In genomic region chr5:124115531-124115930, GRCm38 (mm10) we compare ENCODE assay signal across 8 mouse cellular contexts. TPM values are rescaled to one million over a fixed set of nuclear protein-coding genes. Genes with fewer than 3 reads are reported as not detected.
DNase-seq lines count a peak whose midpoint lies in the region; ATAC-seq and TF ChIP-seq lines count a peak whose summit lies in the region.

No protein-coding gene starts in this region.

- ATAC-seq in forebrain, embryonic 12.5 days (ENCODE audit: low FRiP score) = no peak
- no peak for ATAC-seq in liver, embryonic 15.5 days (ENCODE audit: insufficient read depth)

- peak overlapping the region; percentile 91 for H3K27ac ChIP-seq in gastrocnemius, adult 2 months
- H3K27ac ChIP-seq in forebrain, embryonic 12.5 days = peak overlapping the region; percentile 82; the same call in 1 of the 2 replicates
- peak overlapping the region; percentile 83 for H3K27ac ChIP-seq in liver, embryonic 15.5 days (replicated peaks)

- 24% methylated on average over 7 of the region's 7 CpGs for WGBS in forebrain, embryonic 12.5 days
- 22% methylated on average over 7 of the region's 7 CpGs for WGBS in liver, embryonic 15.5 days (ENCODE audit: insufficient replicate concordance)

- H3K36me3 ChIP-seq in forebrain, embryonic 12.5 days (replicated peaks) = peaks cover 41% of the 10 kb centered on the region
- peaks cover 40% of the 10 kb centered on the region for H3K36me3 ChIP-seq in liver, embryonic 15.5 days (replicated peaks)

- H3K27me3 ChIP-seq in forebrain, embryonic 12.5 days = no peaks in the 10 kb centered on the region
- H3K27me3 ChIP-seq in liver, embryonic 15.5 days = no peaks in the 10 kb centered on the region

- no peak for TF ChIP-seq CTCF in gastrocnemius, adult 2 months (IDR thresholded peaks at IDR 0.05)

- no peaks in the 10 kb centered on the region for H3K9me3 ChIP-seq in forebrain, embryonic 12.5 days
- H3K9me3 ChIP-seq in liver, embryonic 15.5 days (replicated peaks) = no peaks in the 10 kb centered on the region

- peaks cover 44% of the 10 kb centered on the region for H3K4me1 ChIP-seq in forebrain, embryonic 12.5 days
- peaks cover 75% of the 10 kb centered on the region for H3K4me1 ChIP-seq in liver, embryonic 15.5 days (replicated peaks)

- peak overlapping the region; percentile 88 for H3K4me2 ChIP-seq in forebrain, embryonic 12.5 days
- peak overlapping the region; percentile 82 for H3K4me2 ChIP-seq in liver, embryonic 15.5 days

- peak overlapping the region; percentile 99 for H3K4me3 ChIP-seq in gastrocnemius, adult 2 months
- H3K4me3 ChIP-seq in forebrain, embryonic 12.5 days (replicated peaks) = peak overlapping the region; percentile 94
- peak overlapping the region; percentile 96 for H3K4me3 ChIP-seq in liver, embryonic 15.5 days (replicated peaks)

- intact Hi-C loops in gastrocnemius, adult 2 months (cut with DNase I) = loop anchor here (5.0 kb wide), 1 partner anchor 137 kb away; no protein-coding TSS in a partner anchor
- intact Hi-C loops in gastrocnemius, postnatal 14 days (cut with DNase I; ENCODE audit: low total_unique reads) = no loop called here

- DNase-seq in gastrocnemius, adult 2 months = no peak
- no peak for DNase-seq in gastrocnemius, postnatal 14 days
- peak; percentile 54 for DNase-seq in 3T3-L1 (ENCODE audit: low read depth, low spot score)
- DNase-seq in cerebellum, postnatal 4 days (ENCODE audit: low spot score in 2 of 2) = no peak
- no peak for DNase-seq in right cerebral cortex, postnatal 4 days
- no peak for DNase-seq in urinary bladder, adult 2 months (ENCODE audit: low spot score)

- H3K9ac ChIP-seq in forebrain, embryonic 12.5 days = peak overlapping the region; percentile 93
- peak overlapping the region; percentile 94 for H3K9ac ChIP-seq in liver, embryonic 15.5 days

RNA-seq across cellular contexts. Expression of gene Arl6ip4, which starts 0.4 kb away (rescaled TPM):
- total RNA-seq in gastrocnemius, adult 2 months (2021) = 10 to 100 TPM; 38.3 to 41.2 TPM
- total RNA-seq in gastrocnemius, postnatal 14 days (2021) = 10 to 100 TPM; 42.8 to 46.5 TPM
- 92.7 and 97.1 TPM in 2 replicates for polyA plus RNA-seq in forebrain, embryonic 12.5 days (2016; fragmentation: Nextera tagmentation; extraction: Ambion mirVana)
- 52.1 and 53.5 TPM in 2 replicates for polyA plus RNA-seq in liver, embryonic 15.5 days (2015; fragmentation: Nextera tagmentation; extraction: Ambion mirVana)
- polyA plus RNA-seq in urinary bladder, adult 2 months (2012; rRNA removed) = 62.5 and 67.0 TPM in 2 replicates

RNA-seq across cellular contexts. Expression of gene Ogfod2, which starts 3.4 kb away (rescaled TPM):
- total RNA-seq in gastrocnemius, adult 2 months (2021) = 10 to 100 TPM; 11.7 to 12.2 TPM
- total RNA-seq in gastrocnemius, postnatal 14 days (2021) = 1 to 10 TPM; 6.8 to 8.8 TPM
- 17.7 and 19.1 TPM in 2 replicates for polyA plus RNA-seq in forebrain, embryonic 12.5 days (2016; fragmentation: Nextera tagmentation; extraction: Ambion mirVana)
- polyA plus RNA-seq in liver, embryonic 15.5 days (2015; fragmentation: Nextera tagmentation; extraction: Ambion mirVana) = 14.2 and 15.2 TPM in 2 replicates
- 24.8 and 32.2 TPM in 2 replicates for polyA plus RNA-seq in urinary bladder, adult 2 months (2012; rRNA removed)

RNA-seq across cellular contexts. Expression of gene Abcb9, which starts 19.9 kb away (rescaled TPM):
- total RNA-seq in gastrocnemius, adult 2 months (2021) = 10 to 100 TPM in 1 of 2 experiments, 1 to 10 TPM in 1; 7.1 to 11.9 TPM
- total RNA-seq in gastrocnemius, postnatal 14 days (2021) = 1 to 10 TPM; 5.7 TPM
- polyA plus RNA-seq in forebrain, embryonic 12.5 days (2016; fragmentation: Nextera tagmentation; extraction: Ambion mirVana) = 2.9 and 3.3 TPM in 2 replicates
- 6.1 and 7.1 TPM in 2 replicates for polyA plus RNA-seq in liver, embryonic 15.5 days (2015; fragmentation: Nextera tagmentation; extraction: Ambion mirVana)
- polyA plus RNA-seq in urinary bladder, adult 2 months (2012; rRNA removed) = 2.2 and 3.8 TPM in 2 replicates
